ENCODE assay signal across 9 mouse cellular contexts in the genomic region with DNA sequence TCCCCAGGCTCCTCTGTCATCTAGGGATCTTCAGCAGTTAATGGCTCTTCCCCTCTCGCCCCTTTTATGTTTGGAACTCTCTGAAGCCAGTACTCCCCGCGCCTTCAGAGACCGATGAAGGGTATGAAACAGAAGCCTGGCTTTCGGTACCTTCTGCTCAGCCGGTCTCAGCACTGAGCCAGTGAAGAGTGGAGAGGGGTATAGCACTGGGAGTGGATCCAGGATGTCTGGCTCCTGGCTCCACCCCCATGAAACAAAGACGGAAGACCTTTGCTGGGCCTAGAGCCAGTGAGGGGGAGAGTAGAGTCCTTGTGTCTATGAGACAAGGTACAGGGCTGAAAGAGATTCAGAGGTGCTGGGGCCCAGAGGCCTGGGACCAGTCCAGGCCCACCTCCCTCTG. TPM values are rescaled to one million over a fixed set of nuclear protein-coding genes. Genes with fewer than 3 reads are reported as not detected.
DNase-seq lines count a peak whose midpoint lies in the region; ATAC-seq lines count a peak whose summit lies in the region.
"Had no signal": no experiment of that assay in that cellular context is flagged by ENCODE, and none has a peak within 500 bp of the region (broad histone marks: within the 10 kb centered on the region; RNA-seq: fewer than 3 reads in every experiment).

No protein-coding gene starts in this region.

- WGBS in midbrain, embryonic 13.5 days = 76% methylated on average over 7 of the region's 7 CpGs
- 71% methylated on average over 7 of the region's 7 CpGs for WGBS in midbrain, embryonic 10.5 days

- H3K4me2 ChIP-seq in midbrain, embryonic 13.5 days (replicated peaks) = no peak overlapping the region
- H3K4me2 ChIP-seq: liver, embryonic 13.5 days had no signal

- no peak overlapping the region for H3K9ac ChIP-seq in midbrain, embryonic 13.5 days (replicated peaks)
- H3K9ac ChIP-seq: liver, embryonic 13.5 days had no signal

- no peak overlapping the region for H3K4me3 ChIP-seq in midbrain, embryonic 13.5 days (replicated peaks)
- no peak overlapping the region for H3K4me3 ChIP-seq in midbrain, embryonic 10.5 days
- H3K4me3 ChIP-seq: liver, embryonic 13.5 days had no signal

- DNase-seq in midbrain, embryonic 10.5 days (ENCODE audit: low spot score) = no peak
- peak; percentile 63 for DNase-seq in heart, adult 8-10 months (ENCODE audit: low spot score)
- DNase-seq in kidney, adult 18-20 months = peak; percentile 36
- peak; percentile 65 for DNase-seq in lung, postnatal 36 days
- DNase-seq in right cerebral cortex, postnatal 10 days (ENCODE audit: low spot score in 2 of 2) = no peak
- no peak for DNase-seq in T-cell, adult 2 months (ENCODE audit: low spot score)
- DNase-seq: liver, embryonic 13.5 days had no signal

- H3K4me1 ChIP-seq in midbrain, embryonic 13.5 days (replicated peaks) = no peaks in the 10 kb centered on the region
- H3K4me1 ChIP-seq in midbrain, embryonic 10.5 days = peaks cover 5% of the 10 kb centered on the region; the same call in 1 of the 2 replicates
- H3K4me1 ChIP-seq: liver, embryonic 13.5 days had no signal

- ATAC-seq in midbrain, embryonic 13.5 days = 0 out of 2 replicates have a peak, but pooled peaks have one; percentile 34
- ATAC-seq in CD4-positive, CD25-positive, alpha-beta regulatory T cell, adult 4 months = no peak

- no peaks in the 10 kb centered on the region for H3K27me3 ChIP-seq in midbrain, embryonic 13.5 days
- no peaks in the 10 kb centered on the region for H3K27me3 ChIP-seq in midbrain, embryonic 10.5 days (ENCODE audit: low read depth, poor library complexity, severe bottlenecking)
- H3K27me3 ChIP-seq: liver, embryonic 13.5 days had no signal

- no peaks in the 10 kb centered on the region for H3K36me3 ChIP-seq in midbrain, embryonic 13.5 days
- H3K36me3 ChIP-seq in midbrain, embryonic 10.5 days = no peaks in the 10 kb centered on the region
- H3K36me3 ChIP-seq: liver, embryonic 13.5 days had no signal

- H3K9me3 ChIP-seq in midbrain, embryonic 13.5 days = no peaks in the 10 kb centered on the region
- no peaks in the 10 kb centered on the region for H3K9me3 ChIP-seq in midbrain, embryonic 10.5 days (replicated peaks)
- H3K9me3 ChIP-seq: liver, embryonic 13.5 days had no signal

- no peak overlapping the region for H3K27ac ChIP-seq in midbrain, embryonic 13.5 days
- H3K27ac ChIP-seq in midbrain, embryonic 10.5 days (replicated peaks) = no peak overlapping the region
- H3K27ac ChIP-seq: liver, embryonic 13.5 days had no signal

RNA-seq across cellular contexts. Expression of gene Cngb1, which starts 12.5 kb away (rescaled TPM):
- 0.37 and 0.54 TPM in 2 replicates for polyA plus RNA-seq in midbrain, embryonic 13.5 days (2015; fragmentation: Nextera tagmentation; extraction: Ambion mirVana)
- 0.17 TPM in 1 of 2 replicates, not detected in the other for polyA plus RNA-seq in midbrain, embryonic 10.5 days (2016; fragmentation: Nextera tagmentation; extraction: Ambion mirVana)
- total RNA-seq in heart, adult 8-10 months (2022) = under 1 TPM; 0.14 to 0.63 (median 0.52) TPM
- polyA plus RNA-seq in CD4-positive, CD25-positive, alpha-beta regulatory T cell, adult 4 months (2017; shearing (Covaris generic)) = under 1 TPM in 1 of 2 experiments, not detected in 1; 0.62 TPM
- polyA plus RNA-seq: liver, embryonic 13.5 days had no signal

RNA-seq across cellular contexts. Expression of gene Tepp, which starts 16.5 kb away (rescaled TPM):
- polyA plus RNA-seq in midbrain, embryonic 13.5 days (2015; fragmentation: Nextera tagmentation; extraction: Ambion mirVana) = 0.70 TPM in 1 of 2 replicates, not detected in the other
- 0.37 TPM in 1 of 2 replicates, not detected in the other for polyA plus RNA-seq in midbrain, embryonic 10.5 days (2016; fragmentation: Nextera tagmentation; extraction: Ambion mirVana)
- under 1 TPM in 1 of 4 experiments, not detected in 3; 0.57 TPM for total RNA-seq in heart, adult 8-10 months (2022)
- polyA plus RNA-seq in CD4-positive, CD25-positive, alpha-beta regulatory T cell, adult 4 months (2017; shearing (Covaris generic)) = not detected
- polyA plus RNA-seq: liver, embryonic 13.5 days had no signal

RNA-seq across cellular contexts. Expression of gene Zfp319, which starts 37.9 kb away (rescaled TPM):
- 18.3 and 19.5 TPM in 2 replicates for polyA plus RNA-seq in midbrain, embryonic 13.5 days (2015; fragmentation: Nextera tagmentation; extraction: Ambion mirVana)
- polyA plus RNA-seq in midbrain, embryonic 10.5 days (2016; fragmentation: Nextera tagmentation; extraction: Ambion mirVana) = 11.1 and 14.1 TPM in 2 replicates
- 1 to 10 TPM; 7.4 to 9.5 (median 7.9) TPM for total RNA-seq in heart, adult 8-10 months (2022)
- 1 to 10 TPM; 3.7 to 5.0 TPM for polyA plus RNA-seq in CD4-positive, CD25-positive, alpha-beta regulatory T cell, adult 4 months (2017; shearing (Covaris generic))

RNA-seq across cellular contexts. Expression of gene Usb1, which starts 38.2 kb away (rescaled TPM):
- 34.4 and 36.9 TPM in 2 replicates for polyA plus RNA-seq in midbrain, embryonic 13.5 days (2015; fragmentation: Nextera tagmentation; extraction: Ambion mirVana)
- 47.7 and 50.1 TPM in 2 replicates for polyA plus RNA-seq in midbrain, embryonic 10.5 days (2016; fragmentation: Nextera tagmentation; extraction: Ambion mirVana)
- total RNA-seq in heart, adult 8-10 months (2022) = 10 to 100 TPM; 11.3 to 14.0 (median 13.2) TPM
- 10 to 100 TPM; 57.2 to 69.8 TPM for polyA plus RNA-seq in CD4-positive, CD25-positive, alpha-beta regulatory T cell, adult 4 months (2017; shearing (Covaris generic))

RNA-seq across cellular contexts. Expression of gene Mmp15, which starts 58.2 kb away (rescaled TPM):
- polyA plus RNA-seq in midbrain, embryonic 13.5 days (2015; fragmentation: Nextera tagmentation; extraction: Ambion mirVana) = 12.1 and 15.3 TPM in 2 replicates
- 12.8 and 14.8 TPM in 2 replicates for polyA plus RNA-seq in midbrain, embryonic 10.5 days (2016; fragmentation: Nextera tagmentation; extraction: Ambion mirVana)
- total RNA-seq in heart, adult 8-10 months (2022) = 10 to 100 TPM; 57.6 to 63.2 (median 58.0) TPM
- 1 to 10 TPM; 2.1 to 3.6 TPM for polyA plus RNA-seq in CD4-positive, CD25-positive, alpha-beta regulatory T cell, adult 4 months (2017; shearing (Covaris generic))

Comparison
In these comparisons a context has a peak if more than half of its experiments do, and no peak if none do; other contexts are left out.
1. DNase-seq: peak in heart, adult 8-10 months (single experiment), kidney, adult 18-20 months (single experiment) and lung, postnatal 36 days (single experiment); none in midbrain, embryonic 10.5 days (single experiment), right cerebral cortex, postnatal 10 days (0 of 2) and T-cell, adult 2 months (single experiment).